Mouse (Mus musculus) liver, adult 2 months (tissue): ENCODE data around the gene Skap2.

Experiments
- CTCF ChIP-seq: fragments of 200-500 bp; IDR thresholded peaks from 2 replicates; pipeline ENCODE4 v1.5.1; 2011; ENCODE audit warnings: low read depth, low read length, control low read depth
- POLR2A ChIP-seq: fragments of 200-500 bp; IDR thresholded peaks from 2 replicates; pipeline ENCODE4 v1.6.1; 2011; ENCODE audit warnings: low read length, control low read depth; ENCODE audit not compliant: insufficient read depth; ENCODE audit errors: extremely low read depth

DNA sequence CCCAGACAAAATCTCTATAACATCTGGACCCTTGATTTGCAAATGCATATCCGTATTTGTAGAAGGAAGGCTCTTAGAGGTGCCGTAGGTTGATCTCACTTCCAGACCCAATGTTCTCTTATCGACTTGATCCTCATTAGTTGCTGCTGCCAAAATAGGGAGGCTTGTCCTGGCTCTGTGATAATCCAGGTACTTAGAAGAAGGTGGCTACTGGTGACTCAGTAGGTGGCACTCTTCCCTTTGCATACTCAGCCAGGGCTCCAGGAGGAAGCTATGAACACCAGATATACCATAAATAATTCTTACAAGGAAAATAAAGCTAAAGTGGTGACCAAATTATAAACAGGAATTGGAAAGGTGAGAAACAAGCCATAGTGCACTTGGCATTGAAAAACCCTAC, 3.6 kb downstream of the Skap2 start:
- 0 out of 2 replicates have a peak, but pooled peaks have one; percentile 5 for TF ChIP-seq CTCF
- no peak for TF ChIP-seq POLR2A
